ENCODE assay signal across 17 mouse cellular contexts in genomic region chr17:27824941-27825340, GRCm38 (mm10). TPM values are rescaled to one million over a fixed set of nuclear protein-coding genes. Genes with fewer than 3 reads are reported as not detected.
DNase-seq lines count a peak whose midpoint lies in the region; ATAC-seq and TF ChIP-seq lines count a peak whose summit lies in the region.
"Had no signal": no experiment of that assay in that cellular context is flagged by ENCODE, and none has a peak within 500 bp of the region (broad histone marks: within the 10 kb centered on the region; RNA-seq: fewer than 3 reads in every experiment).

No protein-coding gene starts in this region.

- no peaks in the 10 kb centered on the region for H3K27me3 ChIP-seq in liver, postnatal 0 days (ENCODE audit: insufficient read depth, low read length)
- H3K27me3 ChIP-seq in hindbrain, embryonic 13.5 days: 0 out of 2 replicates have a peak, but pooled peaks cover 3% of the 10 kb centered on the region
- H3K27me3 ChIP-seq in heart, adult 2 months (ENCODE audit: control insufficient read depth, insufficient read depth, low read length): no peaks in the 10 kb centered on the region
- H3K27me3 ChIP-seq: limb, embryonic 15.5 days; midbrain, embryonic 15.5 days; neural tube, embryonic 15.5 days had no signal

- TF ChIP-seq CTCF in bone marrow macrophage, adult 2 months (IDR thresholded peaks at IDR 0.05; ENCODE audit: low read depth, low read length): no peak
- TF ChIP-seq CTCF in liver, postnatal 0 days (IDR thresholded peaks at IDR 0.05; ENCODE audit: low read depth): no peak
- no peak for TF ChIP-seq CTCF in heart, adult 2 months (IDR thresholded peaks at IDR 0.05)

- H3K4me1 ChIP-seq in bone marrow macrophage, adult 2 months (ENCODE audit: control insufficient read depth, insufficient read depth, low read length): peaks cover 17% of the 10 kb centered on the region
- H3K4me1 ChIP-seq in liver, postnatal 0 days (ENCODE audit: insufficient read depth): peaks cover 37% of the 10 kb centered on the region
- H3K4me1 ChIP-seq in hindbrain, embryonic 13.5 days (replicated peaks): peaks cover 17% of the 10 kb centered on the region
- H3K4me1 ChIP-seq in heart, adult 2 months (ENCODE audit: control insufficient read depth, insufficient read depth, low read length): peaks cover 9% of the 10 kb centered on the region

- TF ChIP-seq POLR2A in bone marrow macrophage, adult 2 months (IDR thresholded peaks at IDR 0.05; ENCODE audit: borderline replicate concordance, low read depth, low read length): no peak
- no peak for TF ChIP-seq POLR2A in heart, adult 2 months (IDR thresholded peaks at IDR 0.05; ENCODE audit: insufficient read depth, low read depth, low read length)

- no peaks in the 10 kb centered on the region for H3K79me2 ChIP-seq in heart, adult 2 months (replicated peaks; ENCODE audit: control insufficient read depth, insufficient read depth, low read length)

- H3K4me3 ChIP-seq in bone marrow macrophage, adult 2 months (ENCODE audit: insufficient read depth, low read length): peak overlapping the region; percentile 68
- peak overlapping the region; percentile 0; the same call in 1 of the 2 replicates for H3K4me3 ChIP-seq in liver, postnatal 0 days (ENCODE audit: low read depth, low read length)
- no peak overlapping the region for H3K4me3 ChIP-seq in hindbrain, embryonic 13.5 days
- H3K4me3 ChIP-seq in heart, adult 2 months: no peak overlapping the region
- H3K4me3 ChIP-seq: limb, embryonic 15.5 days; midbrain, embryonic 15.5 days; neural tube, embryonic 15.5 days had no signal

- peak overlapping the region; percentile 99 for H3K27ac ChIP-seq in bone marrow macrophage, adult 2 months (ENCODE audit: insufficient read depth, low read depth, low read length)
- peak overlapping the region; percentile 84 for H3K27ac ChIP-seq in liver, postnatal 0 days (ENCODE audit: low read depth)
- no peak overlapping the region for H3K27ac ChIP-seq in hindbrain, embryonic 13.5 days
- H3K27ac ChIP-seq in heart, adult 2 months: no peak overlapping the region
- H3K27ac ChIP-seq: midbrain, embryonic 15.5 days; neural tube, embryonic 15.5 days had no signal

- H3K36me3 ChIP-seq in liver, postnatal 0 days (replicated peaks; ENCODE audit: insufficient read depth, low read length): no peaks in the 10 kb centered on the region
- H3K36me3 ChIP-seq in hindbrain, embryonic 13.5 days: no peaks in the 10 kb centered on the region
- no peaks in the 10 kb centered on the region for H3K36me3 ChIP-seq in heart, adult 2 months (ENCODE audit: control insufficient read depth, insufficient read depth, low read length)
- H3K36me3 ChIP-seq: limb, embryonic 15.5 days; midbrain, embryonic 15.5 days; neural tube, embryonic 15.5 days had no signal

- 0 out of 2 replicates have a peak overlapping the region, but pooled peaks have one; percentile 28 for H3K9ac ChIP-seq in liver, postnatal 0 days (replicated peaks)
- H3K9ac ChIP-seq in hindbrain, embryonic 13.5 days: no peak overlapping the region
- H3K9ac ChIP-seq in heart, adult 2 months (ENCODE audit: low read depth, low read length): no peak overlapping the region
- H3K9ac ChIP-seq: limb, embryonic 15.5 days; midbrain, embryonic 15.5 days; neural tube, embryonic 15.5 days had no signal

- TF ChIP-seq EP300 in liver, postnatal 0 days (IDR thresholded peaks at IDR 0.05; ENCODE audit: low read depth): no peak
- TF ChIP-seq EP300 in heart, adult 2 months (IDR thresholded peaks at IDR 0.05; ENCODE audit: insufficient read depth, low read depth, low read length): no peak

- no peak for ATAC-seq in liver, postnatal 0 days
- no peak for ATAC-seq in hindbrain, embryonic 13.5 days (ENCODE audit: low FRiP score)
- ATAC-seq: forebrain, embryonic 16.5 days; midbrain, embryonic 15.5 days had no signal

- WGBS in liver, postnatal 0 days (ENCODE audit: insufficient replicate concordance): 18% methylated on average over 1 of the region's 1 CpGs
- WGBS in hindbrain, embryonic 13.5 days: 66% methylated on average over 1 of the region's 1 CpGs
- WGBS in heart, adult 2 months: 38% methylated on average over 1 of the region's 1 CpGs

- DNase-seq in 416B (ENCODE audit: low read depth): peak; percentile 83
- peak; percentile 68 for DNase-seq in A20 (ENCODE audit: low read depth, low spot score)
- DNase-seq in liver, postnatal 0 days: peak; percentile 33
- no peak for DNase-seq in left cerebral cortex, adult 18-20 months (ENCODE audit: low spot score in 2 of 2)
- no peak for DNase-seq in ovary, postnatal 10 days (ENCODE audit: low spot score)
- no peak for DNase-seq in heart, adult 2 months
- DNase-seq: cerebellum, postnatal 14 days; gastrocnemius, postnatal 14 days; kidney, postnatal 36 days; layer of hippocampus, postnatal 36 days; right cerebral cortex, postnatal 25 days had no signal

- intact Hi-C loops in heart, adult 2 months (cut with DNase I): no loop called here

- peak overlapping the region; percentile 63 for H3K4me2 ChIP-seq in liver, postnatal 0 days (ENCODE audit: low read depth, low read length)
- H3K4me2 ChIP-seq in hindbrain, embryonic 13.5 days: no peak overlapping the region
- H3K4me2 ChIP-seq: midbrain, embryonic 15.5 days had no signal

- no peaks in the 10 kb centered on the region for H3K9me3 ChIP-seq in liver, postnatal 0 days (ENCODE audit: low read length)
- no peaks in the 10 kb centered on the region for H3K9me3 ChIP-seq in hindbrain, embryonic 13.5 days
- H3K9me3 ChIP-seq: limb, embryonic 15.5 days; midbrain, embryonic 15.5 days; neural tube, embryonic 15.5 days had no signal

RNA-seq across cellular contexts. Expression of gene D17Wsu92e, which starts 4.5 kb away (rescaled TPM):
- polyA plus RNA-seq in bone marrow macrophage, adult 2 months (2012; ENCODE audit: insufficient read depth, insufficient read length, missing spikeins): 75.8 and 81.8 TPM in 2 replicates
- polyA plus RNA-seq in liver, postnatal 0 days (2015; fragmentation: Nextera tagmentation; extraction: Ambion mirVana): 23.8 and 24.7 TPM in 2 replicates
- total RNA-seq in left cerebral cortex, adult 18-20 months (2021): 100 to 1,000 TPM; 221 to 223 TPM
- polyA plus RNA-seq in hindbrain, embryonic 13.5 days (2015; fragmentation: Nextera tagmentation; extraction: Ambion mirVana): 10.0 and 10.1 TPM in 2 replicates
- total RNA-seq in heart, adult 2 months (2021): 100 to 1,000 TPM; 136 to 151 TPM
- 112 and 163 TPM in 2 replicates for polyA plus RNA-seq in heart, adult 2 months (2012; rRNA removed)

RNA-seq across cellular contexts. Expression of gene Snrpc, which starts 13.0 kb away (rescaled TPM):
- polyA plus RNA-seq in bone marrow macrophage, adult 2 months (2012; ENCODE audit: insufficient read depth, insufficient read length, missing spikeins): 105 and 113 TPM in 2 replicates
- 96.2 and 99.0 TPM in 2 replicates for polyA plus RNA-seq in liver, postnatal 0 days (2015; fragmentation: Nextera tagmentation; extraction: Ambion mirVana)
- total RNA-seq in left cerebral cortex, adult 18-20 months (2021): 10 to 100 TPM; 43.5 to 44.7 TPM
- 260 and 270 TPM in 2 replicates for polyA plus RNA-seq in hindbrain, embryonic 13.5 days (2015; fragmentation: Nextera tagmentation; extraction: Ambion mirVana)
- total RNA-seq in heart, adult 2 months (2021): 10 to 100 TPM; 44.5 to 55.2 TPM
- 43.4 and 52.4 TPM in 2 replicates for polyA plus RNA-seq in heart, adult 2 months (2012; rRNA removed)

RNA-seq across cellular contexts. Expression of gene Uhrf1bp1, which starts 31.3 kb away (rescaled TPM):
- 7.5 TPM in 2 replicates for polyA plus RNA-seq in bone marrow macrophage, adult 2 months (2012; ENCODE audit: insufficient read depth, insufficient read length, missing spikeins)
- 1.6 and 2.2 TPM in 2 replicates for polyA plus RNA-seq in liver, postnatal 0 days (2015; fragmentation: Nextera tagmentation; extraction: Ambion mirVana)
- 10 to 100 TPM; 21.3 to 23.3 TPM for total RNA-seq in left cerebral cortex, adult 18-20 months (2021)
- 5.6 and 6.7 TPM in 2 replicates for polyA plus RNA-seq in hindbrain, embryonic 13.5 days (2015; fragmentation: Nextera tagmentation; extraction: Ambion mirVana)
- 10 to 100 TPM; 14.7 to 19.4 TPM for total RNA-seq in heart, adult 2 months (2021)
- polyA plus RNA-seq in heart, adult 2 months (2012; rRNA removed): 5.3 and 10.1 TPM in 2 replicates

Comparison
In these comparisons a context has a peak if more than half of its experiments do, and no peak if none do; other contexts are left out.
1. DNase-seq: peak in 416B (single experiment), A20 (single experiment) and liver, postnatal 0 days (single experiment); none in left cerebral cortex, adult 18-20 months (0 of 2), ovary, postnatal 10 days (single experiment) and heart, adult 2 months (0 of 2).
2. H3K27ac ChIP-seq: peak in bone marrow macrophage, adult 2 months (single experiment) and liver, postnatal 0 days (single experiment); none in hindbrain, embryonic 13.5 days (single experiment) and heart, adult 2 months (single experiment).
3. H3K4me3 ChIP-seq: peak in bone marrow macrophage, adult 2 months (single experiment) and liver, postnatal 0 days (single experiment); none in hindbrain, embryonic 13.5 days (single experiment) and heart, adult 2 months (single experiment).